Mouse (Mus musculus) cortical plate, adult 2 months (tissue): ENCODE measurements at regions not wholly inside any gene's neighbourhood (a gene's known extent, or its start where the extent isn't known, plus 50 kb on each side); places are given as distances from the start of the nearest gene placed in this dataset.

Experiments used
- CTCF ChIP-seq: fragments of 200-500 bp; IDR thresholded peaks from 2 replicates; pipeline ENCODE4 v1.5.1; 2011; ENCODE audit warnings: mild to moderate bottlenecking, control low read depth, low read length; ENCODE audit not compliant: insufficient read depth; ENCODE audit errors: extremely low read depth
- POLR2A ChIP-seq: fragments of 200-500 bp; IDR thresholded peaks from 2 replicates; pipeline ENCODE4 v1.6.1; 2011; ENCODE audit warnings: mild to moderate bottlenecking, low read length, control low read depth; ENCODE audit not compliant: insufficient read depth; ENCODE audit errors: extremely low read depth

- TF ChIP-seq CTCF (no peak), POLR2A (no peak)
Observed at GRCm38 (mm10) chr17:55298852-55299251, 146.3 kb upstream of the St6gal2 start.
